Mouse (Mus musculus): Measurements from ENCODE around the gene Ubxn6.

Gene Ubxn6

DNA sequence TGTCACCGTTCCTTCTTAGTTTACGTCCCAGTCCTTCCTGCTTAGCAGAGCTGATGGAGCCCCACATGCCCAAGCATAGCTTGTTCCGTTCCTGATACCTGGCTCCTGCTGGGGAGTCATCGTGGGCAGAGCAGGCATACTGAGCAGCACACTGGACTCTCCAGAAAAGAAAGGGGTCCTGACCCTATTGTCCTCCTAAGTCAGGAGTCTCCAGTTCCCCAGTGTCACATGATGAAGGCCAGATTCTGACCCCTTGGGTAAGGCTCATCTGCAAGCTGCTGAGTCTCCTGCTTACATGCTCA, 51.9 kb downstream of the Ubxn6 start:
- DNase-seq = no peak

- no peak for DNase-seq
Measured at GRCm38 (mm10) chr17:56022131-56022988, 52.5 kb downstream of the Ubxn6 start.

- no peak for DNase-seq
Measured at GRCm38 (mm10) chr17:56021161-56021910, 53.5 kb downstream of the Ubxn6 start.

DNA sequence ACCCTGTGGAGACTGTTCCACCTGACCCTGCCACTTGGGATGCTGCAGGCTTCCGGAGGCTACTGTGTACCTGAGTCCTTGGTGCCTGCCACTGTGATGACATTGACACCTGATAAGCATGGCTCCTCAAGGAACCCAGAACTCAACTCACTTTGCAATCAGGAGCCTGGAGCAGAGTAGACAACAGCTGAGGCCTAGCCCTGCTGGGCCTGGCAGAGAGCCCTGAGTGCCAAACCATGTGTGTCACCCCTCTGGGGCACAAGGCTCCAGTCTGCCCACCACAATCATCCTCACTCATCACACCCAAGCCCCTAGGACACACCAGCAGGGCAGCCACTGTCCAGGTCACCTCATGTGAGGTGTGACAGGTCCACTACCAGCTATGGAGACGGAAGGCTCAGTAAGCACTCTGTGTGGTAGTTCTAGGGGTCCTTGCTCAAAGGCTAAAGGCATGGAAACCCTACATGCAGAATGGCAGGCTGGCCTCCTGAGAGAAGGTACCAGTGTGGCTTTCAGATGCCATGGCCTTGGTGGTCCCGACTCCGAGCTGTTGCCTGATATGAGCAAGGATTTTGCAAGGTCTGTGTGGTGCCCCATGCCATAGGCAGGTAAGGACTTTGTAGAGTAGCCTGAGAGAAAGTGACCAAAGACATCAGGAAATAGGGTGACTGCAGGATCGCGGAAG, 54.3 kb downstream of the Ubxn6 start:
- DNase-seq = no peak

DNA sequence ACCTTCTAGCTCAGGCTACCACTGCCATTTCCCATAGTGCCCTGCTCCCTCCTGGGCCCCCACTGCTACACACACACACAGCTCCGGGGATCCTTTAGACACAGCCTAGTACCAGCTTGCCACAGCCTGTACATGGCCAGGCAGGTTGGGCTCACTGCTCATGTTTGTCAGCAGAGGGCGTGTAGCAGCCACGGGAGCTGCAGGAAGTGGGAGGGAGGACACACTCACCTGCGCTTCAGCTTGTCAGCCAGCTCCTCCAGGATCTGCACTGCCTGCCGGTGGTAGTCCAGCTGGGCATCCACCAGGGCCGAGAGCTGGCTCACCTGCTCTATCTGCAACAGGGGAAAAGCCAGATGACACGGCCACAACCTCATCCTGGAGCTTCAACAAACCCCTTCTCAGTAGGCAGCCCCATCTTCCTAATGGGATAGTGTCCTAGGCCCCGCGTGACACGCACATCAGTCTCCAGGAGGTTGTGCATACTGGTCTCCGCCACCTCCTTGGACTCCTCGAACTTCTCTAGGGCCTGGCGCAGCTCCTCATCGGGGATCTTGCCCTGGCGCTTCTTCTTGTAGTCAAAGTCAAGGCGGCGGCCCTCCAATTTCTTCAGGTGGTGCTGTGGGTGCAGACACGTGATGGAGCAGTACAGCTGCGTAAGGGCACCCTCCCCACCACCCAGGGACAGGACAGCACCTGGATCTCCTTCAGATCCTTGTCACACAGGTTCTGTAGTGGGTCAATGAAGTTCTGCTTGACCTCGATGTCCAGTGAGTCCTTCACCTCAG, 56.3 kb downstream of the Ubxn6 start:
- DNase-seq = peak; percentile 62

GRCm38 (mm10) chr17:56017848-56018247, 57.0 kb downstream of the Ubxn6 start:
- no peak for DNase-seq

All from lung, postnatal 10 days (tissue).